Mouse (Mus musculus) frontal cortex, adult 2 months (tissue): ENCODE measurements at regions not wholly inside any gene's neighbourhood (a gene's known extent, or its start where the extent isn't known, plus 50 kb on each side); places are given as distances from the start of the nearest gene placed in this dataset.

ENCODE experiments used
- DNase-seq, 2 experiments: peaks; one replicate each; pipeline ENCODE4 v3.0.0; 2022; ENCODE audit warnings: low spot score in 1 of 2; ENCODE audit errors: extremely low spot score in 1 of 2

DNA sequence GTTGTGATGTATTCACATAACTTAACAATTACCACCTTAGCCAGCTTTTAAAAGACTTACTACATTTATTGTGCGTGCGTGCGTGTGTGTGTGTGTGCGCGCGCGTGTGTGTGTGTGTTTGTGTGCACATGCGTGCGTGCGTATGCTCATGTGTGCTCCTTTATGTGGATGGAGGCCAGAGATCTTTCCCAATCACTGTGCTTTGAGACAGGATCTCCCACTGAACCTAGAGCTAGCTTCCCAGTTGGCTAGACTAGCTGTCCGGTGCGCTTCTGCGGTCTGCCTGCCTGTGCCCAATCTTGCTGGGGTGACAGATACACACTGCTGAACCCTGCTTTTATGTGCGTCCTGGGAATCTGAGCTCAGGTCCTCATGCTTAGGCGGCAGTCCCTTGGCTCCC is 50.1 kb upstream of the Arhgap29 start:
- no peak for DNase-seq

- DNase-seq = no peak
Measured at GRCm38 (mm10) chr3:121900429-121900844, 51.9 kb upstream of the Arhgap29 start.

- peak in 1 of 2 experiments; percentile 10 for DNase-seq
Measured at GRCm38 (mm10) chr3:121897821-121898574, 54.3 kb upstream of the Arhgap29 start.

DNA sequence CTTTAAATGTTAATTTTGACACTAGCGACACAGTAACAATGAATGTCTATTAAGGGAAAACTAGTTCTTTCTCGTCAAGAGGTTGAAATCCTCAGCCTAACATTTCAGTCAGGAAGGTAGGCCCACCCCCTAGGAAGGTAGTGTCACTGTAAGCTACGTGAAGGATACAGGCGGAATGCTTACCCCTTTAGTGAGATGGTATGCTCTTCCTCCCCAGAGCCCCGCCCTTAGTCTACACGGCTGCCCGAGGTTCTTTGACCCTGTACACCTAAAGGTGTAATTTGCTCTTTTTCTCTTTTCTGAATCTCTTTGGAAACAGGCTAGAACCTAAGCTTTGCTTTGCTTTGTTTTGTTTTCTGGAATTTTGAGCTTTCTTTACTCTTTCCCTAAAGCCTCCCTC is 58.7 kb upstream of the Arhgap29 start:
- no peak for DNase-seq

- DNase-seq = no peak
Measured at GRCm38 (mm10) chr3:121892675-121893074, 59.7 kb upstream of the Arhgap29 start.

GRCm38 (mm10) chr3:121891338-121891737 is 61.0 kb upstream of the Arhgap29 start:
- no peak for DNase-seq

- DNase-seq = no peak
Measured at GRCm38 (mm10) chr3:121890563-121890962, 61.8 kb upstream of the Arhgap29 start.

- no peak for DNase-seq
Measured at GRCm38 (mm10) chr3:121886870-121887605, 65.3 kb upstream of the Arhgap29 start.

DNA sequence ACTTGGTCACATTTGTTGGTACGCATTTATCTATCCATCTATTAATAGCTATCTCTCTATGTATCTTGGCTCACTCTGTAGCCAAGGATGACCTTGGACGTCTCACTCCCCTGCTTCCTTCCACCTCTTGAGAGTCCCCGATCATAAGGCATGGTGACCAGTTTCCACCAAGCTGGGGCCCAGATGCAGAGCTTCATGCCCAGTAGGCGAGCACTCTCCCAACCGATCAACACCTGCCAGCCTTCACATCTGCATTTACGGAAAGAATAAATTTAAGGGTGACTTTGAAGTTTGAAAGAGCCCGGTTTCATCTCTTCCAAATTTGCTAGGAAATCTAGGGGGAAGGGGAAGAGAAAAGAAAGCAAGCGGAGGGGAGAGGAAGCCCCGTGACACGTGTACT is 66.0 kb upstream of the Arhgap29 start:
- no peak for DNase-seq

- no peak for DNase-seq
Measured at GRCm38 (mm10) chr3:121885265-121886178, 66.8 kb upstream of the Arhgap29 start.

GRCm38 (mm10) chr3:121884328-121885248 is 67.8 kb upstream of the Arhgap29 start:
- peak; percentile 90 to 99 for DNase-seq

DNA sequence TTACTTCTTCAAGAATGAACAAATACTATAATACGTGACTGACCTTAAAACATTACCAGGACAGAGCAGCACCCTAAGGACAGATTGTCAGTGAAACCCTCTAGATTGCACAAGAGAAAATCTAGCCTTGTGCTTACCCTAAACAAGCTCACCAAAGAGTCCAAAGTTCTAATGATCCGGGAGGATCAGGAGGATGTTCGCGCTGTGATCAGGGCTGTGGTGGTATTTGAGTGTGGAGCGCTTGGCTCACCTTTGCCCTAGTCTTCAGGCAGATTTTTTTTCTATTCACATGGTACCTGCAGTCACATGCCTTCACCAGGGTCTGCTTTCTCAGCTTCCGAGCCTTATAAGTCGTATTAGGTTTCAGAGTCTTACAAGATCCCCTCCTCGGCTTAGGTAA is 65.3 kb upstream of the Abcd3 start:
- DNase-seq = no peak

DNA sequence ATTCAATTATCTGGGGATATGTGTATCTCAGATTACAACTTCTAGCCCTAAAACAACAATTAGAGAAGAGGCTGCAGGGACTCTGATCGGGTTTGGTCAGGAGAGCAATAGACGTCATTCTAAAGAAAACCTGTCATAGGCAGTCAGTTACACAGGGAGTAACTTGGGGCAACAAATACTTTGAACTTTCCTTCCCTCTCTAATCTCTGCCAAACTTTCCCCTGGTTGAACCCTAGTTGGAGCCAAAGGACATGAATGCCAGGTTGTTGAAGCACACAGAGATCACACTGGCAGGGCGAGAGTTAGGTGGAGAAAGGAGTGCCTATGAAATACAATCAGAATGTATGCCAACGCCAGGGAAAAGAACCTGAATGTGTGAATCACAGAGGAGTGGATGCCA is 60.0 kb upstream of the Abcd3 start:
- no peak for DNase-seq

DNA sequence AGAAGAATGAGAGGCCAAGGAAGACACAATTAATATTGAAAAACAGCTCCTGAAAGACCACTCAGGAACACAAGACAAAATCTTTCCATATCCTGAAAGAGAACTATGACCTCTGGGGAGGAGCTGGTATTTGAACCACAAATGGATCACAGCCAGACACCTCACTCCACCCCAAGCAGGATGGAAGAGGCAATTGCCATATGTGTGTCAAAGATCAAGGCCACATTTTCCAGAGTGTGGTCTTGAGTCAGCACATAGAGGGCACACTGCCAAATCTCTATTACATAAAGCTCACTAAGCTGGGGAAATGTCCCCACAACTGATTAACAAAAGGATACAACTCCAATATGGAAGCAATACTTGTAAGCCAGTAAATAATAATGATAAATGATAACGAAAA is 59.5 kb upstream of the Abcd3 start:
- DNase-seq = no peak

GRCm38 (mm10) chr3:121873572-121873971 is 58.5 kb upstream of the Abcd3 start:
- DNase-seq = no peak

- DNase-seq = no peak
Measured at GRCm38 (mm10) chr3:121872685-121873084, 57.6 kb upstream of the Abcd3 start.

DNA sequence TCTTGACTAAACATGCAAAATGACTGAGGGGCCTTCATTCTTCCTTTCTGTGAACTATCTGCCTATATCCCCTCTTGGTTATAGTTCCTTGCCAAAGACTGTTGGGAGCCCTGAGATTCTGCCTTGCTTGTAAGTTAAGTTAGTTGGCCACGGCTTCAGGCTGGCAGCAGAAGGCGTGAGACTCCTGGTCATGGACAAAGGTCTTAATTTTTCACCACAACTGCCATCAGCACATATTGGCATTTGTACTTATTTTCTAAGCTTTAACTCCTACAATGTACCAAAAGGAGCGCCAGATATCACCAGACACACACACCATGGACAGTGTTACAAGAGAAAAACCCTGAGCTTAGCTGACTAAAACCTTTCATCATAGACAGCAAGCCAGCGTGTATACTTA is 56.7 kb upstream of the Abcd3 start:
- DNase-seq = no peak

DNA sequence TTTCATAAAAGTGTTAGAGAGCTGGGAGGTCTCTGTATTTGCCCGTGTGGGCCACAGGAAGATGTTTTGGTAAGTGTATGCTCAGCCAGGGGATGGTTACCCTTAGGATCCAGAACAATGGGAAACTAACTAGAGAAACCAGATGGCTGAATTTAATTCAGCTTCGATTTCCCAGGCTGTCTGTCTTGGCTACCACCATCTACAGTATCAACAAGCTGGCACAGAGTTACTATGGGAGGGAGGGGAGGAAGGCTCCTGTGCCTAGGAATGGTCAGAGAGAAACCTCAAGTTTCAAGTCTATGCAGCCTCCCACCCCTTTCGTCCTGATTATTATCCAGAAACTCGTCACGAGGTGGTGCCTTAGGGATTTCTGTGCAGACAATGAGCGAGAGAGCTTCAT is 55.6 kb upstream of the Abcd3 start:
- DNase-seq = no peak

- peak in 1 of 2 experiments; percentile 31 for DNase-seq
Measured at GRCm38 (mm10) chr3:121869694-121870093, 54.6 kb upstream of the Abcd3 start.

DNA sequence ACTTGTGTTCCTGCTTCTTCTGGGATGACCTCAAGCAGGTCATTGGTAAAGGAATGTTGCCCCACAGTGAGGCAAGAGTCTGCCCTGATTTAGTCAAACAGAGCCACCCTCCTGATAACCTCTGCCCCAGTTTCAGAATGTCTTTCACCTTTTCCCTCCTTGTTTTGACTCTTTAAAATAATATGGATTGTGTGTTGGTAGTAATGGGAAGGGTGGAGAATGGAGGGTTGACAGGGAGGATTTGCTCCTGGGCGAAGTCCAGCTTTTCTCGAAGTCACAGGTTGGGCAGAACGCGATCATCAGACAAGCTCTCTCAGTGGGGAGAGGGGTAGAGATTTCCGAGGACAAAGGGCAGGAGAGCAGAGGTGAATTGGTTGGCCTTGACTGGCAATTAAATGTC is 52.2 kb upstream of the Abcd3 start:
- DNase-seq = no peak
